Mouse (Mus musculus) bone marrow, adult 2 months (tissue): ENCODE results near the gene Fam168a. TPM values are rescaled to one million over a fixed set of nuclear protein-coding genes. Genes with fewer than 3 reads are reported as not detected.

ENCODE experiments used
- H3K27ac ChIP-seq: fragments of 200-500 bp; 2 replicates; pipeline ENCODE4 v1.5.1; 2012; ENCODE audit warnings: low read depth, mild to moderate bottlenecking, control low read depth, inconsistent platforms, low read length; ENCODE audit not compliant: control insufficient read depth, poor library complexity, insufficient read depth
- H3K4me1 ChIP-seq: fragments of 200-500 bp; 2 replicates; pipeline ENCODE4 v1.6.1; 2011; ENCODE audit warnings: low read length; ENCODE audit not compliant: control insufficient read depth, insufficient read depth
- H3K4me3 ChIP-seq: fragments of 200-500 bp; replicated peaks from 2 replicates; pipeline ENCODE3; 2011; ENCODE audit warnings: mild to moderate bottlenecking, low read depth, low read length, control low read depth; ENCODE audit not compliant: control insufficient read depth
- CTCF ChIP-seq: fragments of 200-500 bp; IDR thresholded peaks from 2 replicates; pipeline ENCODE4 v1.5.1; 2011; ENCODE audit warnings: low read length, control low read depth; ENCODE audit not compliant: control insufficient read depth, insufficient read depth
- POLR2A ChIP-seq: fragments of 200-500 bp; IDR thresholded peaks from 2 replicates; pipeline ENCODE4 v1.6.1; 2011; ENCODE audit warnings: low read depth, mild to moderate bottlenecking, control low read depth, low read length, borderline replicate concordance; ENCODE audit not compliant: control insufficient read depth
- WGBS: fragments of 180-500 bp; shearing (Covaris S2); methylation state at CpG from one replicate; pipeline ENCODE4 v1.1.7; 2018; 5-methylcytosine and 5-hydroxymethylcytosine counted together
- polyA plus RNA-seq: library from polyadenylated mRNA; stranded (reverse); fragments of >200 nt; gene quantifications from 2 replicates; pipeline ENCODE4 v1.2.4, GENCODE M21; 2011; ENCODE audit warnings: low replicate concordance; ENCODE audit not compliant: missing spikeins, insufficient read depth, insufficient read length

Gene Fam168a
- polyA plus RNA-seq, 1 experiment, result 11.7 TPM

- TF ChIP-seq POLR2A, result no peak
- no peak for TF ChIP-seq CTCF
- 62% methylated on average over 8 of the region's 8 CpGs for WGBS
Observed at GRCm38 (mm10) chr7:100869877-100870629, 163.6 kb downstream of the Fam168a start.

DNA sequence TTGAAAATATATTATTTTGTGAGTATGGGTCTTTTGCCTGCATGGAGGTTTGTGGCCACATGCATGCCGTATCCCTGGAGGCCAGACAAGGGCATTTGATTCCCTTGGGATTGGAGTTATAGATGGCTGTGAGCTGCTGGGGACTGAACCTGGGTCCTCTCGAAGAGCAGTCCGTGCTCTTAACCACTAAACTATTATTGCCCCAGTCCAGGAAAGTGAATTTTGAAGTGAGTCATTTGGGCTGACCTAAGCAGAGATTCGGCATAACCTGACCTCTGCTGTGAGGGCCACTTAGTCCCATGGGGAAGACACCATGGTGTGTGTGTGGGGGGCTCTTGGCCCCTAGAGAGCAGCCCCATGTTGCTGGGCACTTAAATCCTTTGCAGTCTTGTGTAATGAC is 164.9 kb downstream of the Fam168a start:
- no peak overlapping the region for H3K27ac ChIP-seq
- peaks cover 18% of the 10 kb centered on the region for H3K4me1 ChIP-seq
- 81% methylated on average over 4 of the region's 4 CpGs for WGBS
- TF ChIP-seq CTCF (no peak), POLR2A (no peak)
- H3K4me3 ChIP-seq, result no peak overlapping the region

More at GRCm38 (mm10) chr7:100869877-100870629, 163.6 kb downstream of the Fam168a start:
- Histone ChIP-seq H3K4me3 (no peak overlapping the region), H3K4me1 (peaks cover 18% of the 10 kb centered on the region), H3K27ac (peak overlapping the region; percentile 88)

DNA sequence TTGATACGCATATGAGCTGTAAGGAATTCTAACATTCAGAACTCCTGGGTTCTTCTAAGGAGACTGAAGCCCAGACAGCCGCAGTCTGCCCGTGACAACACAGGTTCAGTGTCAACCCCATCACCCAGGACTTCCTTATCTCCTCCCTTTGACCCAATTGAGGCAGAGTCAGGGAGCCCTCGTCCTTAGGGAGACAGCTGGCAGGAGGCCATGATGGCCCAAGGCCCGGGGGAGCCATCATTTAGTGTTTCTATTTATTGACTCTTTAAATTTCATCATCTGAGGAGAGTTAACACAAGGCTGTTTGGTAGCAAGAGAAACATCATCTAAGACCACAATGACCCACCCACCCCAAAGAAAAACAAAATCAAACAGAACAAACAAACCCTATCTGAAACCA is 165.5 kb downstream of the Fam168a start:
- H3K4me1 ChIP-seq, result peaks cover 18% of the 10 kb centered on the region
- TF ChIP-seq CTCF, result no peak
- TF ChIP-seq POLR2A, result no peak
- H3K27ac ChIP-seq, result no peak overlapping the region
- H3K4me3 ChIP-seq, result no peak overlapping the region
- WGBS, result 66% methylated on average over 5 of the region's 5 CpGs

DNA sequence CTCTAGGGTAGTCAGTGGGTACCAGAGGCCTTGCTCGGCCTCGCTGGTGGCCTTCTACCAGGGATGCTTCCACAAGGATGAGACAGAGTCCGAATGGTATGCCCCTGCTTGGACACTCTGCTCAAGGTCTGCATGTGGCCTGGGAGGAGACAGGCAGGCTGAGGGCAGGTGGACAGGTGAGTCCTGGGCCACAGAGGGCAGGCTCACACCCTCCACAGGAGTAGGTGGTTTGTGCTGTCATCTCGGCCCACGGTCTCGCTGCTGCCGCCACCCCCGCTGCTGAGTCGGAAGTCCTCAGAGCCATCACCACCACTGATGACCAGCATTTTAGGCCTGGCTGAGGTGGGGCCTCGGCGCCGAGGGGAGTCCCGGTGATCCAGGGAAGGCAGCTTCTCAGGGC is 166.8 kb downstream of the Fam168a start:
- Histone ChIP-seq H3K4me1 (peaks cover 14% of the 10 kb centered on the region), H3K4me3 (no peak overlapping the region), H3K27ac (no peak overlapping the region)
- TF ChIP-seq POLR2A (no peak; the same call in 1 of the 2 replicates), CTCF (no peak)
- 92% methylated on average over 13 of the region's 13 CpGs for WGBS

DNA sequence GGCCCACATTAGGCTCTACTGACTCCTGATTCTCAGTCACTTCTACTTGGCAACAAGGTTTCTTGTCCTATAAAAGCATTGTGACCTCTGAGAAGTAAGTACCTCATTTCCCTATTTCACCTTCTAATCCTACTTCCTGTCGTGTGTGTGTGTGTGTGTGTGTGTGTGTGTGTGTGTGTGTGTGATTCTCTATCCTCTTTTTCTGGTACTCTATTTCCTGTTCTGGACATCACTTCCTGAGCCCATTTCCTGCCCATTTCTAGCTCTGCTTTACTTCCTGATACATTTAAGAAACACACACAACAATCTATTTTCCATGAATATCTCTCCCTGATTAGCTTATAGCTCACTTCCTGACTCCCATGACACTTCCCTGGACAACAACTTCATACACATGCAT is 169.4 kb downstream of the Fam168a start:
- TF ChIP-seq POLR2A, result no peak
- TF ChIP-seq CTCF, result no peak
- Histone ChIP-seq H3K27ac (no peak overlapping the region), H3K4me3 (no peak overlapping the region), H3K4me1 (no peaks in the 10 kb centered on the region; the same call in 1 of the 2 replicates)
- 0% methylated on average over 1 of the region's 1 CpGs for WGBS

GRCm38 (mm10) chr7:100876293-100876692 is 169.9 kb downstream of the Fam168a start:
- 80% methylated on average over 13 of the region's 13 CpGs for WGBS
- no peak for TF ChIP-seq CTCF
- TF ChIP-seq POLR2A, result no peak
- Histone ChIP-seq H3K4me3 (no peak overlapping the region), H3K4me1 (no peaks in the 10 kb centered on the region; the same call in 1 of the 2 replicates), H3K27ac (no peak overlapping the region)

GRCm38 (mm10) chr7:100876771-100877170 is 170.3 kb downstream of the Fam168a start:
- no peaks in the 10 kb centered on the region; the same call in 1 of the 2 replicates for H3K4me1 ChIP-seq
- TF ChIP-seq CTCF (no peak), POLR2A (no peak)
- H3K27ac ChIP-seq, result no peak overlapping the region
- H3K4me3 ChIP-seq, result no peak overlapping the region
- WGBS, result 83% methylated on average over 9 of the region's 9 CpGs

GRCm38 (mm10) chr7:100879595-100879994 is 173.2 kb downstream of the Fam168a start:
- TF ChIP-seq POLR2A (no peak), CTCF (peak; percentile 44)
- Histone ChIP-seq H3K4me3 (no peak overlapping the region), H3K4me1 (no peaks in the 10 kb centered on the region; the same call in 1 of the 2 replicates), H3K27ac (no peak overlapping the region)
- WGBS, result 29% methylated on average over 20 of the region's 20 CpGs

DNA sequence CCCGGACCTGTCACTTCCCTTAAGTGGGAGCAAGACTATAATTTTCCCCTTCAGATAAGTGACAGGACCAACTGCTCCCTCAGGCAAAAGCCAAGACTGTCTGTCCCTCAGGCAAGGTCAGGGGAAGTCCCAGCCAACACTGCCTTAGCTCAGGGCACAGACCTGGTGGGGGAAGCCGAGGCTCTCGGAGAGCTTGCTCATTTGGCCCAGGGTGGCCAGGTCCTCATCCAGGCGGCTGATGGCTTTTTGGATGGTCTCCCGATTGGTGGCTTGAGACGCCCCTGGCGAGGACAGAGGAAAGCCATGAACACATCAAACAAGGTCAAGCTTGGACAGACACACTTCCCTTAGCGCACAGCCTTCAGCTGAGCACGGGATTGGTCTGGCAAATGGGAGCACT is 175.1 kb downstream of the Fam168a start:
- no peaks in the 10 kb centered on the region for H3K4me1 ChIP-seq
- 78% methylated on average over 9 of the region's 9 CpGs for WGBS

More for the DNA sequence above, 175.1 kb downstream of the Fam168a start:
- TF ChIP-seq CTCF (no peak), POLR2A (no peak)
- no peak overlapping the region for H3K27ac ChIP-seq
- H3K4me3 ChIP-seq, result no peak overlapping the region
